Mouse (Mus musculus) E14TG2a.4 (cell line): ENCODE measurements around the gene Ddx39b.

ENCODE experiments used
- CTCF ChIP-seq: conservative IDR thresholded peaks from 2 replicates; pipeline ENCODE4 v1.5.1; 2014; ENCODE audit warnings: low read length
- NANOG ChIP-seq: IDR thresholded peaks from 2 replicates; pipeline ENCODE4 v1.6.1; 2014; ENCODE audit warnings: borderline replicate concordance, low read length, mixed read lengths
- POU5F1 ChIP-seq: IDR thresholded peaks from 2 replicates; pipeline ENCODE4 v1.6.1; 2014; ENCODE audit warnings: low read length, borderline replicate concordance

- TF ChIP-seq CTCF, result peak; percentile 96
- TF ChIP-seq NANOG, result no peak
- no peak for TF ChIP-seq POU5F1
Measured at GRCm38 (mm10) chr17:35236390-35236746, 5.2 kb upstream of the Ddx39b start.
